Mouse (Mus musculus) heart, adult 11 months (tissue): ENCODE data around the gene Zfp507.

Experiments
- DNase-seq: peaks from one replicate; pipeline ENCODE4 v3.0.0; 2022

Gene Zfp507

GRCm38 (mm10) chr7:35774127-35774526, 28.7 kb downstream of the Zfp507 start:
- no peak for DNase-seq

- no peak for DNase-seq
Observed at GRCm38 (mm10) chr7:35772347-35772746, 30.5 kb downstream of the Zfp507 start.

DNA sequence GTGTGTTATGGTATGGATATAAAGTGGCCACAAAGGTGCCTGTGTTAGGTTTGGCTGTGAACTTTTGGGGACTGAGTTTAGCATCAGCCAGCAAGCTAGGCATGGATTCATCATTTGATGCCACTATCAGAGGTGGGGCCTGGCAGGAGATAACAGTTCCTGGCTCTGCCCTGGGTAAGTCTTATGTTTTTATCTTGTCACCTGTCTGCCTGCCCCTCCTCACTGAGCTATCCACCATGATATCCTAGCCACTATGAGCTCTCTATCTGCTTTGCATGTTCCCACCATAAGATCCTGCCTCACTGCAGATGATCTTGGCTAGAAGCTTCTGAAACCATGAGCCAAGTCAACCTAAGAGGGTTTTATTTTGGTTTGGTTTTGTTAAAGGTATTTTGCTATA, 31.7 kb downstream of the Zfp507 start:
- DNase-seq = no peak

DNA sequence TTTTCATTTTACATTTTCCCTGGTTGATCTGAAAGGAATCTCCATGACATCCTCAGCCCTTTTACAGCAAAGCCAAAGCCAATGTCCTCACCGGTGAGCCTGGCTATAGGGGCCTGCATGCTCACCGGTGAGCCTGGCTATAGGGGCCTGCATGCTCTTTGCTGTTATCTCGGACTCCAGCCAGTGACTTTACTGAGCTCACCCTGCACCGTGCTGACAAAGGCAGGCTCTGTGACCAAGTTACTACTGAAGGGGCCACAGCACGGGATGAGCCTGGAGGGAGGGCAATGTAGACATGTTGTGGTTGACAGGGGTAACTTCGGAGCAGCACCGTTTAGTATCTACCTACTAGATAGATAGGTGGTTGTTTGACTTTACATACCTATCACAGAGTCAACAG, 32.7 kb downstream of the Zfp507 start:
- no peak for DNase-seq

DNA sequence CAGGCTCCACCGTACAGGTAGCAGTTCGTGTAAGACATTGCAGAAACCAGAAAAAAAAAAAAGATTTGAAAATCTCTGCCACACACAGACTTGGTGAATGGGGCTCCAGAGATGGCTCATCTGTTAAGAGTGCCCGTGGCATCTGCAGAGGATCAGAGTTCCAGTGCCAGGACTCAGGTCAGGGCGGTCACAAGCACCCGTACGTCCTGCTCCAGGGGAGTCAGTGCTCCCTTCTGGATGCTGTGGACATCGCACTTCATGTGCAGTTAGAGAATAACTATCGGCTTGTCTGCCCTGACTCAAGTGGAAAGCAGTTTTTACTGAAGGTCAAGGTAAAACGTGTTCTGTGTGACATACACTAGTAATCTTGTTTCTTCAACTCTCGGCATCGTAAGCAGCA, 38.3 kb downstream of the Zfp507 start:
- DNase-seq = no peak

DNA sequence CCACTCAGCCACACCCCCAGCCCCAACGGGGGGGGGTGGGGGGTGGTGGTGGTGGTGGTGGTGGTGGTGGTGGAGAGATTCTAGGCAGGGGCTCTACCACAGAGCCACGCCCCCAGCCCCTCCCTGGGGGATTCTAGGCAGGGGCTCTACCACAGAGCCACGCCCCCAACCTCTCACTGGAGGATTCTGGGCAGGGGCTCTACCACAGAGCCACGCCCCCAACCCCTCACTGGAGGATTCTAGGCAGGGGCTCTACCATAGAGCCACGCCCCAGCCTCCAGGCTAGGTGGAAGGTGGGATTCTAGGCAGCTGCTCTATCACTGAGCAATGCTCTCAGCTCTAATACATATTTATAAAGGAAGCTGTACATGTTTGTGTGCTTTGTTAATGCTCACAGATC, 41.0 kb downstream of the Zfp507 start:
- no peak for DNase-seq

- DNase-seq = no peak
Observed at GRCm38 (mm10) chr7:35759602-35760001, 43.2 kb downstream of the Zfp507 start.

GRCm38 (mm10) chr7:35756510-35757440, 46.0 kb downstream of the Zfp507 start:
- no peak for DNase-seq

GRCm38 (mm10) chr7:35754886-35755168, 48.0 kb downstream of the Zfp507 start:
- peak; percentile 86 for DNase-seq

- peak; percentile 99 for DNase-seq
Observed at GRCm38 (mm10) chr7:35754033-35754885, 48.5 kb downstream of the Zfp507 start, which contains the start of gene Dpy19l3. TSS of gene Dpy19l3 (minus strand) at chr7:35754454.

DNA sequence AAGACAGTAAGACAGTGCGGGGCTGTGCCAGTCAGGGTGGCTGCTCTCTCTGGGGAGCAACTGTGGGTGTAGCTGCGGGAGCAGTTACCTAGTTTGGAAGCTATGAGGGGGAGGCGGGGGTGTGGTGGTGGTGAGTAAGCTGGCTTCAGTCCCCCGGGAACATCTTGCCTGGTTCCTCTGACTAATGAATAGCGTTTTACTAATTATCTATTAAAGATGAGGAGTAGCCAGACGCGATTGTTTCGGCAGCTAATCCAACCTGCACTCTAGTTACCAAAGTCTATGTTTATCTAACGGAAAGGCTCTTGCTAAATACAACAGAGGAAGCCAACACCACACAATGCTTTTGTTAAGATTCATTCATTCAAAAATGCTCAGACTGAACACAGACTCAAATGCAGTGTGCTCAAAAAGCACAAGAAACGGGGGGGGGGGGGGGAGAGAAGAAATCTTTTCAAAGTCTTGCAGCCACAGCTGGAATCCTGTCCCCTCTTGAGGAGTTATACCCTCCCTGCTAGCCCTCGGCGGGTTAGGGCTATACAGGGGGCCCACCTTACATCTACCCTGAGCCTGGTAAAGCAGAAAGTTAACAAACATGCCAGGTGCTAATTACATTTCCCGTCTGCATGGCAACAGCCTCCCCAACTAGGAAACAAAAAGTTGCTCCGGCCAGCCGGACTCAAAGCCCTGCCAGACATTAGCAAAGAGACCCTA, 49.3 kb downstream of the Zfp507 start:
- peak; percentile 87 for DNase-seq

GRCm38 (mm10) chr7:35750873-35751272, 51.9 kb downstream of the Zfp507 start:
- DNase-seq = no peak

- DNase-seq = no peak
Observed at GRCm38 (mm10) chr7:35747397-35747964, 55.3 kb downstream of the Zfp507 start.

DNA sequence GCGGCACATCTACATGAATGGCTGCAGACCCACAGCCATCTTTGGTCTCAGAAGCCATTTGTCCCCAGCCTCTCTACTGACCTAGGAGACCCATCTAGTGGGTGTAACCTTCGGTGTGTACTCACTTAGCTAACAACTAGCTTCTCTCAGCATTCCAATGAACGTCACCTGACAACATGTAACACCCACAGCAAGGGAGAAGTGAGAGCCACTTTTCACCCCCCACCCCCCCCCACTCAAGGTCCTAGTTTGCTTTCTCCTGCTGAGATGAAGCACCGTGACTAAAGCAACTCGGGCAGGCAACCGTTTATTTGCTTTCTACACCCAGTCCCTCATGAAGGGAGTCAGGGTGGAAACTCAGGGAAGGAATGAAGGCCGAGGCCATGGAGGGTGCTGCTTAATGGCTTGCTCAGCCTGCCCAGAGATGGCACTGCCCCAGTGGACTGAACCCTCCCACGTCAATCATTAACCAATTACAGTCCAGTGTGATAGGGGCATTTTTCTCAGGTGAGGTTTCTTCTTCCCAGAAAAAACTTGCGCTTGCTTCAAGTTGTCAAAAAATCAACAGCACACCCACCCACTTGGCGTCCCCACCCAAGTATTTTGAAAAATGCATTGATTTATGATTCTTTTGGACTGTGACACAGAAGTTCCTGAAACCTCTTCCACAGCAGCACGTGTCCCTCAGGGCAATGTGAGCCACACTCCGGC, 56.0 kb downstream of the Zfp507 start:
- DNase-seq = no peak

- no peak for DNase-seq
Observed at GRCm38 (mm10) chr7:35745281-35745702, 57.5 kb downstream of the Zfp507 start.

DNA sequence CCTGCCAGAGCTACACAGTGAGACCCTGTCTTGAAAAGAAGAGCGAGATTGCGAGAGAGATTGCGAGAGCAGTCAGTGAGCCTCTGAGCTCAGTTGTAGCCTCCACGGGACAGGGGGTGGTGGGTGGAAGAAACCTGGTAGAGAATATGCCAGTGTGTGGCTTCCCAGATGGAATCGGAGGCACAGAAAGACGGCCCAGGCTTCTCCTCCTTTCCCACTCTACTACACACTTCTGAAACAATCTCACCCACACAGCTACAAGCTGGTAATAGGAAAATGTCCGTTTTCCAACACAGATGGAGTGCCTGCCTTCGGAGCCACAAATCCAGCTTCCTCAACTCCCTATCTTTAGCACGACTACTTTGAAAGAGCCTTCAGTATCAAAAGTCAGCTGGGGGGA, 58.0 kb downstream of the Zfp507 start:
- no peak for DNase-seq

DNA sequence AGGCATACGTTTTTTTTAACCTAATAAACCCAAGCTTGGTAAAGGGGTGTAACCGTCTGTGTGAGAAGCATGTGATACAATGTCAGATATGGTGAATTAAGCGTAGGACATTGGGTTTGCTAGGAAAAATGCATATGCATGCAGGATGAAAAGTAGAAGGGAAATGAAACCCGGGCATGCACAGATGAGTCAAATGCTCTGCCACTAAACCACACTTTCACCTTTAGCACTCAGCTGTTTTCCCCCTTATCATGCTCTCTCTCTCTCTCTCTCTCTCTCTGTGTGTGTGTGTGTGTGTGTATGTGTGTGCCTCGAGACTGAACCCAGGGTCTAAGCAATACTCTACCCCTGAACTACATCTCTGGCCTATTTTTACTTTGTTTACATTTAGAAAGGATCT, 60.5 kb downstream of the Zfp507 start:
- no peak for DNase-seq

GRCm38 (mm10) chr7:35741858-35742257, 60.9 kb downstream of the Zfp507 start:
- no peak for DNase-seq

DNA sequence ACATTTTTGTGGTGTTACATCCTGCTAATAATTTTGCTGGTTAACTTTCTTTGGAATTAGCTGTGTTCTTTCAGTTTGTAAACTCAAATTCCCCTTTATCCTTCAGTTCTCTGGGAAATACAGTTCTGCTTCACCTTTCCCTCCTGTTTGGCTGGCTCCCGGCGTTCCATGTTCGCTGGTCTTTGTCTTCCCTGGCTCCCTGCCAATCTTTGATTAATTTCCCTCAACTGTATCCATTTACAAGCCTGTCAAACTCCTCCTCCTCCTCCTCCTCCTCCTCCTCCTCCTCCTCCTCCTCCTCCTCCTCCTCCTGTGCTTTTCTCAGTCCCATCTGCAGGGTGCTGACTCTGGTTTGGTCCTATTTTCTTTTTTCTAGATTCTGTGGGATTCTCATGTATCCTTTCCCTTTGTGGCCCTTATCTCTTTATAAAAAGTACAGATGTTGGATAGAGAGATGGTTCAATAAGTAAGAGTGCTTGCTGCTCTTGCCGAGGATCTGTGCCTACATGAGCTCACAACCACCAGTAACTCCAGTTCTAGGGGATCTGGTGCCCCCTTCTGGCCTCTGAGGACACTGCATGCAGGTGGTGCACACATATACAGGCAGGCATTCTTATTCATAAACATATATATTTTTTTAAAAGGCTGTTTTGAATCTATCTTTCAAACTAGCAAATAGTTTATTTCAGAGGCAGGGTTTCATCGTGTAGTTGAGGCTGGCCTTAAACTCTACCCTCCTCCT, 62.1 kb downstream of the Zfp507 start:
- no peak for DNase-seq

DNA sequence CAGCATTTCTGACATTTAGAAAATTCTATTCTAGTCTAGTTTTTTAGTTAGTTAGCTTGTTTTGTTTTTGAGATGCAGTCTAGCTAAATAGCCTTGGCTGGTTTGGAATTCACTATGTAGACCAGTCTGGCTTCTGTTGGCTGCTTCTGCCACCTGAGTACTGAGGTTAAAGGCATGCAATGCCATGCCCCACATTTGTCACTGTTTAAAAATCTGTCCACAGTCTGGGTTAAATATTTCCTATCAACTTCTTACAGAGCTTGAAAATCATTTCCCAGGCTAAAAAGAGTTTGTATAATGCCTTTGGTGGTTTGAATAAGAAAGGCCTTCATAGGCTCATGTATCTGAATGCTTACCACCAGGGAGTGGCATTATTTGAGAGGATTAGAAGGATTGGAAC, 63.9 kb downstream of the Zfp507 start:
- no peak for DNase-seq

DNA sequence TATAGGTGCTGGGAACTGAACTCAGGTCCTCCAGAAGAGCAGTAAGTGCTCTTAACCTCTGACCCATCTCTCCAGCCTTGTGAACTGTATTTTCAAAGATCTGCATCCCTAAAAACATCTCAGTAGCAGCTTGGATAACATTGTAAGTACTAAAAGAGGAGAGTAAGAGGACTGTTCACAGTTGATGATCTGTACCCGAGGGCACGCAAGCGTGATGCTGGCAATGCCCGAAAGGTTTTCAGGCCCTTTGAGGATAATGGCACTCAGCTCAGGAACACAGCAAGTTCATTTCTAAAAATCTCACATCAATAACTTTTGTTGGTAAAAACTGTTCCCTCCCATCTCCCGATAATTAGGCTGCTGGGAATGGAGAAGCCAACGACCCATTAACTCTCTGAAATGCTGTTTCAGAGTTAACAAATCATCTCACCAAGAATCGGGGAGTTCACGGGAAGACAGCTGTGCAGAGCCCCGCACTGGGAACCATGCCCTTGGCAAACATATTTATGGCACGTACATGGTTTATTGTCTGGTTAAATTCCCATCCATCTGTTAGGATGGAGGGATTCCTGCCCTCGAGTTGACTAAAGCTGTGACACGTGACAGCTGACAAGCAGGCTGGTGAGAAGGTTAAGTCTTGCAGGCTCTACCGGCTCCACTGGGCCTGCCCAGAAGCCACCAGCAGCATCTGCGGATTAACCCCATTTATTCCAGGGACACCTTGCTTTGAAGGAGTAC, 69.3 kb downstream of the Zfp507 start:
- no peak for DNase-seq
